9 mouse cellular contexts compared by ENCODE assay signal in genomic region chr9:107666751-107667205, GRCm38 (mm10). TPM values are rescaled to one million over a fixed set of nuclear protein-coding genes. Genes with fewer than 3 reads are reported as not detected.
A peak's percentile ranks its signal among the peaks of the same experiment; 100 is the strongest.
DNase-seq lines count a peak whose midpoint lies in the region; ATAC-seq and TF ChIP-seq lines count a peak whose summit lies in the region.
"Had no signal": no experiment of that assay in that cellular context is flagged by ENCODE, and none has a peak within 500 bp of the region (broad histone marks: within the 10 kb centered on the region; RNA-seq: fewer than 3 reads in every experiment).

No protein-coding gene starts in this region.

- H3K4me2 ChIP-seq in kidney, embryonic 14.5 days (replicated peaks; ENCODE audit: low read depth, low read length), result peak overlapping the region; percentile 86
- peak overlapping the region; percentile 94 for H3K4me2 ChIP-seq in intestine, embryonic 16.5 days (ENCODE audit: low read depth, low read length)
- peak overlapping the region; percentile 34 for H3K4me2 ChIP-seq in myocyte (ENCODE audit: low read depth)

- 1% methylated on average over 30 of the region's 30 CpGs for WGBS in kidney, embryonic 14.5 days
- 2% methylated on average over 30 of the region's 30 CpGs for WGBS in intestine, embryonic 16.5 days

- H3K27ac ChIP-seq in kidney, embryonic 14.5 days (ENCODE audit: low read depth, low read length), result no peak overlapping the region
- 0 out of 2 replicates have a peak overlapping the region, but pooled peaks have one; percentile 26 for H3K27ac ChIP-seq in intestine, embryonic 16.5 days (ENCODE audit: low read length)

- peaks cover 41% of the 10 kb centered on the region for H3K4me1 ChIP-seq in kidney, embryonic 14.5 days (ENCODE audit: control insufficient read depth, insufficient read depth, low read length)
- peaks cover 16% of the 10 kb centered on the region for H3K4me1 ChIP-seq in intestine, embryonic 16.5 days (ENCODE audit: control insufficient read depth, insufficient read depth, low read length)

- no peak for TF ChIP-seq POLR2A in myocyte (IDR thresholded peaks at IDR 0.05; ENCODE audit: insufficient read length, low read depth)

- H3K9ac ChIP-seq in kidney, embryonic 14.5 days (ENCODE audit: low read depth, low read length), result peak overlapping the region; percentile 47; the same call in 1 of the 2 replicates
- peak overlapping the region; percentile 64 for H3K9ac ChIP-seq in intestine, embryonic 16.5 days (ENCODE audit: low read depth, low read length)

- H3K36me3 ChIP-seq in kidney, embryonic 14.5 days (ENCODE audit: control insufficient read depth, insufficient read depth, low read length), result no peaks in the 10 kb centered on the region
- H3K36me3 ChIP-seq in intestine, embryonic 16.5 days (ENCODE audit: control insufficient read depth, insufficient read depth, low read length), result no peaks in the 10 kb centered on the region
- no peaks in the 10 kb centered on the region for H3K36me3 ChIP-seq in myocyte (ENCODE audit: control insufficient read depth, insufficient read depth)
- H3K36me3 ChIP-seq: G1E had no signal

- H3K4me3 ChIP-seq in kidney, embryonic 14.5 days (ENCODE audit: low read length), result peak overlapping the region; percentile 37
- H3K4me3 ChIP-seq in intestine, embryonic 16.5 days (ENCODE audit: low read length), result peak overlapping the region; percentile 54
- no peak overlapping the region for H3K4me3 ChIP-seq in myocyte

- no peak for DNase-seq in kidney, adult 8-10 months
- DNase-seq in gastrocnemius, adult 8-10 months (ENCODE audit: low spot score in 2 of 2), result peak; percentile 62 to 70
- no peak for DNase-seq in thymus, postnatal 14 days

- no peaks in the 10 kb centered on the region for H3K9me3 ChIP-seq in kidney, embryonic 14.5 days (ENCODE audit: control insufficient read depth, low read length)
- no peaks in the 10 kb centered on the region for H3K9me3 ChIP-seq in intestine, embryonic 16.5 days (ENCODE audit: control insufficient read depth, low read length)
- H3K9me3 ChIP-seq: G1E had no signal

- no peaks in the 10 kb centered on the region for H3K27me3 ChIP-seq in kidney, embryonic 14.5 days (ENCODE audit: control insufficient read depth, insufficient read depth, low read length)
- H3K27me3 ChIP-seq in intestine, embryonic 16.5 days (replicated peaks; ENCODE audit: control insufficient read depth, insufficient read depth, low read length), result peaks cover 20% of the 10 kb centered on the region
- peaks cover 82% of the 10 kb centered on the region for H3K27me3 ChIP-seq in myocyte (ENCODE audit: control insufficient read depth, insufficient read depth, insufficient read length)

- H3K79me2 ChIP-seq in myocyte (ENCODE audit: control insufficient read depth, insufficient read depth), result no peaks in the 10 kb centered on the region

- no peak; the same call in 1 of the 2 replicates for ATAC-seq in kidney, embryonic 14.5 days (ENCODE audit: low FRiP score, low TSS enrichment)
- ATAC-seq in intestine, embryonic 16.5 days, result peak; percentile 50
- ATAC-seq in CD4-positive, CD25-positive, alpha-beta regulatory T cell, adult 4 months, result no peak
- ATAC-seq in activated CD4-positive, CD25-positive, alpha-beta regulatory T cell, adult 4 months, result no peak

- H3ac ChIP-seq in myocyte (ENCODE audit: control insufficient read depth, insufficient read length), result no peak overlapping the region

TF ChIP-seq in myocyte, 11 proteins besides CTCF, POLR2A, EP300 and RAD21:
- TF ChIP-seq MYOG (IDR thresholded peaks at IDR 0.05; ENCODE audit: control insufficient read depth in 1 of 3, insufficient read depth in 1 of 3, insufficient read length in 2 of 3, low read depth in 2 of 3) (no peak), CEBPB (IDR thresholded peaks at IDR 0.05; ENCODE audit: insufficient read depth, poor library complexity, severe bottlenecking) (no peak), POLR2AphosphoS2 (IDR thresholded peaks at IDR 0.05; ENCODE audit: insufficient read length, low read depth) (no peak), TCF12 (IDR thresholded peaks at IDR 0.05; ENCODE audit: insufficient read depth, poor library complexity, severe bottlenecking) (no peak), REST (IDR thresholded peaks at IDR 0.05; ENCODE audit: insufficient read depth, insufficient read length) (no peak), MAX (IDR thresholded peaks at IDR 0.05; ENCODE audit: low read depth) (no peak), SRF (IDR thresholded peaks at IDR 0.05; ENCODE audit: control insufficient read depth, insufficient read length, low read depth) (no peak), E2F4 (IDR thresholded peaks at IDR 0.05; ENCODE audit: insufficient read depth) (no peak), MYOD1 (IDR thresholded peaks at IDR 0.05; ENCODE audit: control insufficient read depth in 1 of 3, insufficient read length in 2 of 3, low read depth in 2 of 3) (no peak), TCF3 (IDR thresholded peaks at IDR 0.05; ENCODE audit: insufficient read length, low read depth) (no peak), USF1 (IDR thresholded peaks at IDR 0.05; ENCODE audit: low read depth) (no peak)
TF ChIP-seq in myocyte: peak in this region for 0.

RNA-seq across cellular contexts. Expression of gene Slc38a3, which starts 2.6 kb away (rescaled TPM):
- polyA plus RNA-seq in kidney, embryonic 14.5 days (2014; fragmentation: Nextera tagmentation; extraction: Ambion mirVana), result 4.8 and 6.5 TPM in 2 replicates
- total RNA-seq in gastrocnemius, adult 8-10 months (2022), result 10 to 100 TPM; 37.4 to 49.3 (median 45.9) TPM
- polyA plus RNA-seq in intestine, embryonic 16.5 days (2015; fragmentation: Nextera tagmentation; extraction: Ambion mirVana), result 10.1 TPM in 2 replicates
- 0.06 TPM for polyA plus RNA-seq in myocyte (2012; fragmentation: generic; extraction: Trizol)
- not detected for polyA plus RNA-seq in CD4-positive, CD25-positive, alpha-beta regulatory T cell, adult 4 months (2017; shearing (Covaris generic))
- not detected for polyA plus RNA-seq in activated CD4-positive, CD25-positive, alpha-beta regulatory T cell, adult 4 months (2017; shearing (Covaris generic))
- polyA plus RNA-seq: G1E had no signal

RNA-seq across cellular contexts. Expression of gene Gnat1, which starts 12.7 kb away (rescaled TPM):
- polyA plus RNA-seq in kidney, embryonic 14.5 days (2014; fragmentation: Nextera tagmentation; extraction: Ambion mirVana), result 4.7 and 5.3 TPM in 2 replicates
- not detected for total RNA-seq in gastrocnemius, adult 8-10 months (2022)
- 0.98 and 1.6 TPM in 2 replicates for polyA plus RNA-seq in intestine, embryonic 16.5 days (2015; fragmentation: Nextera tagmentation; extraction: Ambion mirVana)
- not detected for polyA plus RNA-seq in myocyte (2012; fragmentation: generic; extraction: Trizol)
- 1 to 10 TPM in 1 of 2 experiments, not detected in 1; 1.6 TPM for polyA plus RNA-seq in CD4-positive, CD25-positive, alpha-beta regulatory T cell, adult 4 months (2017; shearing (Covaris generic))
- polyA plus RNA-seq in activated CD4-positive, CD25-positive, alpha-beta regulatory T cell, adult 4 months (2017; shearing (Covaris generic)), result 1 to 10 TPM in 1 of 2 experiments, not detected in 1; 1.1 TPM
- polyA plus RNA-seq: G1E had no signal

RNA-seq across cellular contexts. Expression of gene Gnai2, which starts 31.6 kb away (rescaled TPM):
- polyA plus RNA-seq in kidney, embryonic 14.5 days (2014; fragmentation: Nextera tagmentation; extraction: Ambion mirVana), result 386 and 445 TPM in 2 replicates
- 10 to 100 TPM; 62.4 to 78.5 (median 71.2) TPM for total RNA-seq in gastrocnemius, adult 8-10 months (2022)
- 301 and 311 TPM in 2 replicates for polyA plus RNA-seq in intestine, embryonic 16.5 days (2015; fragmentation: Nextera tagmentation; extraction: Ambion mirVana)
- polyA plus RNA-seq in myocyte (2012; fragmentation: generic; extraction: Trizol), result 499 TPM
- polyA plus RNA-seq in CD4-positive, CD25-positive, alpha-beta regulatory T cell, adult 4 months (2017; shearing (Covaris generic)), result 100 to 1,000 TPM; 120 to 139 TPM
- polyA plus RNA-seq in activated CD4-positive, CD25-positive, alpha-beta regulatory T cell, adult 4 months (2017; shearing (Covaris generic)), result 100 to 1,000 TPM; 176 to 181 TPM

RNA-seq across cellular contexts. Expression of gene Sema3f, which starts 43.5 kb away (rescaled TPM):
- 32.4 and 38.4 TPM in 2 replicates for polyA plus RNA-seq in kidney, embryonic 14.5 days (2014; fragmentation: Nextera tagmentation; extraction: Ambion mirVana)
- total RNA-seq in gastrocnemius, adult 8-10 months (2022), result 1 to 10 TPM; 3.3 to 4.6 (median 4.3) TPM
- polyA plus RNA-seq in intestine, embryonic 16.5 days (2015; fragmentation: Nextera tagmentation; extraction: Ambion mirVana), result 5.7 and 8.3 TPM in 2 replicates
- 1.4 TPM for polyA plus RNA-seq in myocyte (2012; fragmentation: generic; extraction: Trizol)
- polyA plus RNA-seq in CD4-positive, CD25-positive, alpha-beta regulatory T cell, adult 4 months (2017; shearing (Covaris generic)), result not detected
- polyA plus RNA-seq in activated CD4-positive, CD25-positive, alpha-beta regulatory T cell, adult 4 months (2017; shearing (Covaris generic)), result not detected

RNA-seq across cellular contexts. Expression of gene Sema3b, which starts 57.7 kb away (rescaled TPM):
- polyA plus RNA-seq in kidney, embryonic 14.5 days (2014; fragmentation: Nextera tagmentation; extraction: Ambion mirVana), result 6.4 and 9.5 TPM in 2 replicates
- 10 to 100 TPM in 2 of 4 experiments, 1 to 10 TPM in 2; 8.7 to 12.4 (median 10.1) TPM for total RNA-seq in gastrocnemius, adult 8-10 months (2022)
- 50.4 and 54.9 TPM in 2 replicates for polyA plus RNA-seq in intestine, embryonic 16.5 days (2015; fragmentation: Nextera tagmentation; extraction: Ambion mirVana)
- 59.9 TPM for polyA plus RNA-seq in myocyte (2012; fragmentation: generic; extraction: Trizol)
- polyA plus RNA-seq in CD4-positive, CD25-positive, alpha-beta regulatory T cell, adult 4 months (2017; shearing (Covaris generic)), result not detected
- polyA plus RNA-seq in activated CD4-positive, CD25-positive, alpha-beta regulatory T cell, adult 4 months (2017; shearing (Covaris generic)), result not detected
- polyA plus RNA-seq: G1E had no signal

Comparison
In these comparisons a context has a peak if more than half of its experiments do, and no peak if none do; other contexts are left out.
1. H3K4me2 ChIP-seq: peak in every context shown above with its lines; median percentile 94 in intestine, embryonic 16.5 days; 86 in kidney, embryonic 14.5 days; 34 in myocyte.
2. DNase-seq: peak in gastrocnemius, adult 8-10 months (2 of 2); none in kidney, adult 8-10 months (0 of 2) and thymus, postnatal 14 days (single experiment).